Mouse (Mus musculus): Measurements from ENCODE around the gene Klk1b4. TPM values are rescaled to one million over a fixed set of nuclear protein-coding genes. Genes with fewer than 3 reads are reported as not detected.
"Not testable (repeated sequence)": the region's sequence is repeated elsewhere in the genome, so short reads cannot be mapped to it uniquely, and the experiment has no call there.

The Klk1b4 gene
- total RNA-seq (2015; ENCODE audit: low replicate concordance) = not detected in 2 replicates
- total RNA-seq (2017; ENCODE audit: low replicate concordance) = not detected in 2 replicates

DNA sequence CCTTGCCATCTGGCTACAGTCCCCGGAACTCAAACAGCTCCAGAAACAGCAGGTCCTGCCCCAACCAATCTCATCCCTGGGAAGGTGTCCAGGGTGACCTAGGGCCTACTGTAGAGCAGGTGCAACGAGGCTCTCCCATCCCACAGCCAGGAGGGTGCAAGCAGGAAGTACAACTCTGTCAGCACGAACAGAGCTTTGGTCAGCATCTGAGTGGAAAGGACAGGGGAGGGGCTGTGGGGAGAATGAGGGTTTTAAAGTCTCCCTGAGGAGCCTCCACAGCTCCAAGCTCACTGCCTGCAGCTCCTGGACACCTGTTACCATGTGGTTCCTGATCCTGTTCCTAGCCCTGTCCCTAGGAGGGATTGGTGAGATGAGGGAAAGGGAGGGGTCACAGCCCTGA lies at the start of gene Klk1b4:
TSS of gene Klk1b4 (plus strand) at position 301 of the 400 bp plus-strand sequence.
- not testable (repeated sequence) for ATAC-seq (replicated peaks; ENCODE audit: low FRiP score, poor library complexity, severe bottlenecking)

- ATAC-seq (replicated peaks; ENCODE audit: low FRiP score, poor library complexity, severe bottlenecking) = no peak
Measured at GRCm38 (mm10) chr7:44179299-44180045, 27.8 kb upstream of the Klk1b4 start.

DNA sequence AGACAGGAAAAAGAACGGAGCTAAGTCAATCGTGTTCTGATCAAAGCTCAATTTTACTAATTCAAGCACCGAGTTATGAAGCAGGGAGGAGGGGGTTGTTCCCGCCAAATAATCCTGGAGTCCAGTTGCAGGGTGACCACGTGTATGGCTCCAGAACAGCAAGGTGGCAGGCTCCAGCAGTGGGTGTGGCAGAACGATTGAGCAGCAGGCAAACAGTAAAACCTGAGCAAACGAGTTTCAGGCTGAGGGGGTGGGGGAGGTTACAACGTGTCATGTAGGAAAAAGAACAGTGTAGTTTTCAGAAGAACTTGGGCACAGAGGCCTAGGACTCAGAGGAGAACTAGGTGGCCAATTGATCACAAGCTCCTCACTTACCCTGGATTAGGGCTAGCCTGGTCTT lies 20.7 kb upstream of the Klk1b4 start:
- not testable (repeated sequence) for ATAC-seq (replicated peaks; ENCODE audit: low FRiP score, poor library complexity, severe bottlenecking)

DNA sequence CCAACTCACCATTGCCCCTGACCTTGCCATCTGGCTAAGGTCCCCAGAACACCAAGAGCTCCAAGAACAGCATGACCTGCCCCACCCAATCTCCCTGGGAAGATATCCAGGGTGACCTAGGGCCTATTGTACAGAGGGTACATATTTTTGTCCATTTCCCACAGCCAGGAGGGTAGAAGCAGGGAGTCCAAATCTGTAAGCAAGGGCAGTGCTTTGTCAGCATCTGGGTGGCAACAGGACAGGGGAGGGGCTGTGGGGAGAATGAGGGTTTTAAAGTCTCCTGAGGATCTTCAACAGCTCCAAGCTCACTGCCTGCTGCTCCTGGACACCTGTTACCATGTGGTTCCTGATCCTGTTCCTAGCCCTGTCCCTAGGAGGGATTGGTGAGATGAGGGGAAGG lies 19.3 kb upstream of the Klk1b4 start, which contains the start of gene Klk1b24:
TSS of gene Klk1b24 (plus strand) at position 301 of the 400 bp plus-strand sequence.
- not testable (repeated sequence) for ATAC-seq (replicated peaks; ENCODE audit: low FRiP score, poor library complexity, severe bottlenecking)

DNA sequence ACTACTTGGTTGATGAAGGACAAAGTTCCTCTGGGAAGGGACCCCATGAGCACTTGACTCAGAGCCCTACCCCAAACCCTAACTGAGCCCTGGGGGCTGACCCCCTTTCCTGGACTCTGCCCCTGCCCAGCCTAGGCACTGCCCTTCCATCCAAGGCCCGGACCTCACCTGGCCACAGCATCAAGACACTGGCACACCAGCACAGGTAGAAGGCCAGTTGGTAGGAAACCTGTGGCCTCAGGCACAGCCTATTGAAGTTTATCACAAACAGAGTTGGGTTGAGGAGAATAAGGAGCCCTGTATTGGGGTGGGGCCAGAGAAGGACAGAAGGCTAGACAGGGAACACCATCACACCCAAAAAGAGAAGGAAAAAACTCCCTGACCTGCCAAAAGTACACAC lies 13.8 kb upstream of the Klk1b4 start:
- not testable (repeated sequence) for ATAC-seq (replicated peaks; ENCODE audit: low FRiP score, poor library complexity, severe bottlenecking)

GRCm38 (mm10) chr7:44197891-44198290 lies 9.3 kb upstream of the Klk1b4 start, which contains the start of gene Klk1b3:
Klk1b3 (plus strand) TSS chr7:44198191.
- no peak for ATAC-seq (replicated peaks; ENCODE audit: low FRiP score, poor library complexity, severe bottlenecking)

DNA sequence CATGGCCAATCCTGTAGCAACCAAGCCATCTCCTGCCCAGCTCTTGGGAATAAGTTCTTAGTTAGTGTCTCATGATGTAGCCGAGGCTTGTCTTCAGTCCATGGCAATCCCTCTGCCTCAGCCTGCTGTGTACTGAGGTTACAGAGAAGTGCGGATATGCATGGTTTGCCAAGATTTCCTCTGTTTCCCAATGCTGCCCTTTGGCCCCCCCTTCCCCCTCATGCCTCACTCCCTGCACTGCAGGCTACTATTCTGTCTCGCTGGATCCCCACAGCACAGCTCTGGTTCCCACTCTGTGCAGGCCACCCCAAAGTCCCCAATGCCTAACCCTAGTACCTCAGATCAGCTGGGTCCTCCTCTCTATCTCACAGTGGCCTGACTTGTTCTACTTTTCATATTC lies 1.1 kb downstream of the Klk1b4 start:
- ATAC-seq (replicated peaks; ENCODE audit: low FRiP score, poor library complexity, severe bottlenecking) = no peak

DNA sequence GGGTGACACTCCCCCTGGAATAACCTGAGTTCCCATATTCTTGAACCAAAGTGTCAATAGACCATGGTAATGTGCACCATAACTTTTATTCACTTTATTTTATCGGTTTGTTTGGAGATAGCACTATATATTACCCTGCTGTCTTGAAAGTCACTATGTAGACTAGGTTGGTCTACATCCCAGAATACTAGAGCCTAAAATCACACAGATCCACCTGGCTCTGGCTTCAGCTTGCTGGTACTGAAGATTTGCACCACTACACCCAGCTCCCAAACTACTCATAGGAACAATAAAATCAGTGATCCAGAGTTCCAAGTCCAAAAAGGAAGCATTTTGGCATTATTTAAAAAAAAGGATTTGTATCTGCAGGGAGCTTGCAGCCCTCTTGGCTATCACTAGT lies 8.4 kb downstream of the Klk1b4 start, which contains the start of gene Klk1b5:
TSS of gene Klk1b5 (plus strand) at position 301 of the 400 bp plus-strand sequence.
- ATAC-seq (replicated peaks; ENCODE audit: low FRiP score, poor library complexity, severe bottlenecking) = no peak

GRCm38 (mm10) chr7:44221601-44222000 lies 14.4 kb downstream of the Klk1b4 start:
- ATAC-seq (replicated peaks; ENCODE audit: low FRiP score, poor library complexity, severe bottlenecking) = 0 out of 2 replicates have a peak, but pooled peaks have one; percentile 30

GRCm38 (mm10) chr7:44222335-44222734 lies 15.1 kb downstream of the Klk1b4 start:
- ATAC-seq (replicated peaks; ENCODE audit: low FRiP score, poor library complexity, severe bottlenecking) = not testable (repeated sequence)

DNA sequence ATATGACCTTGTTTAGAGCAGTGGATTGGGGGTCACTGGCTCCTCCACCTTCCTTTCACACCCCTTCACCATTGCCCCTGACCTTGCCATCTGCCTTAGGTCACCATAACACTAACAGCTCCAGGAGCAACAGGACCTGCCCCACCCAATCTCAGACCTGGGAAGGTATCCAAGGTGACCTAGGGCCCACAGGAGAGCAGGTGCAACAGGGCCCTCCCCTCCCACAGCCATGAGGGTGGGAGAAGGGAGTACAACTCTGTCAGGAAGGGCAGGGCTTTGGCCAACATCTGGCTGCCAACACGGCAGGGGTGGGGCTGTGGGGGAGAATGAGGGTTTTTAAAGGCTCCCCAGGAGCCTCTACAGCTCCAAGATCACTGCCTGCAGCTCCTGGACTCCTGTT lies 17.8 kb downstream of the Klk1b4 start, which contains the start of gene Klk1:
TSS of gene Klk1 (plus strand) at position 285 of the 400 bp plus-strand sequence.
- ATAC-seq (replicated peaks; ENCODE audit: low FRiP score, poor library complexity, severe bottlenecking) = no peak

DNA sequence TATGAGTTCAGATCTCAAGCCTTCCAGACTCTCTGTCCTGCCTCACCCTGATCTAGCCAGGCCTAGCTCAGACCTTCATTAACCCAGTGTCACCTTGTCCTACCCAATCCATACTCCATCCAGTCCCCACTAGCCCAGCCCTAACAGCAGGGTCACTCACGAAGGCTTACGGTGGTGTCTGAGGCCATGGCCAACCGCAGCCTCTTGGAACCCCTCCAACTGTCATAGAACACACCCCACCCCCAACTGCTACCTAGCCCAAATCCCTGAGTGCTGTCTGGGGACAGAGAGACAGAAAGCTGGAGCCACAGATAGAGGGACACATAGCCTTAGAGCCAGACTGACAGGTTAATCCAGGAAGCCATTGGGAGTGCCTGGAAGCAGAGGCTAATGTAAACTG lies 28.7 kb downstream of the Klk1b4 start, which contains the start of gene Gm36864:
TSS of gene Gm36864 (plus strand) at position 269 of the 400 bp plus-strand sequence.
- ATAC-seq (replicated peaks; ENCODE audit: low FRiP score, poor library complexity, severe bottlenecking) = no peak

- ATAC-seq (replicated peaks; ENCODE audit: low FRiP score, poor library complexity, severe bottlenecking) = no peak
Measured at GRCm38 (mm10) chr7:44239913-44240312, 32.7 kb downstream of the Klk1b4 start.

DNA sequence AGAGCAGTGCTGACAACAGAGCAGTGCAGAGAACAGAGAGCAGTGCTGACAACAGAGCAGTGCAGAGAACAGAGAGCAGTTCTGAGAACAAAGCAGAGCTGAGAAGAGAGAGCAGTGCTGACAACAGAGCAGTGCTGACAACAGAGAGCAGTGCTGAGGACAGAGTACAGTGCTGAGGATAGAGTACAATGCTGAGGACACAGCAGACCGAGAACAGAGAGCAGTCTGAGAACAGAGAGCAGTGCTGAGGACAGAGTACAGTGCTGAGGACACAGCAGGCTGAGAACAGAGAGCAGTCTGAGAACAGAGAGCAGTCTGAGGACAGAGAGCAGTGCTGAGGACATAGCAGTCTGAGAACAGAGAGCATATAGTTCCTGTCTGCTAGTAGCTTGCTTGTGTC lies 33.5 kb downstream of the Klk1b4 start:
- ATAC-seq (replicated peaks; ENCODE audit: low FRiP score, poor library complexity, severe bottlenecking) = no peak

DNA sequence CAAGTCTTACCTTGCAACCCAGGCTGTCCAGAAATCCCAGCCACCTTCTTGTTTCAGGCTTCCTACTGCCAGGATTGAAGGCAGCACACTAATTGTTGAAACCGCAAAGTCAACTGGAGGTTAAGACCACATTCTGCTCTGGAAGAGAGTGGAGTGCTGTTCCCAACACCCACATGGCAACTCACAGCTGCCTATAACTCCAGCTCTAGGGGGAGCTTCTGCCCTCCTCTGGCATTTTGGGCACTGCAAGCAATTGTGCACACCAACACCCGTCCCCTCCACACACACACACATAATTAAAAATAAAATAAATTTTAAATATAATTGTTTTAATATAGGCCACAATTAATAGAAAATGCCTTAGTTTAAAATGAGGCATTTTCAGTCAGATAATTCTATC lies 33.9 kb downstream of the Klk1b4 start:
- no peak for ATAC-seq (replicated peaks; ENCODE audit: low FRiP score, poor library complexity, severe bottlenecking)

DNA sequence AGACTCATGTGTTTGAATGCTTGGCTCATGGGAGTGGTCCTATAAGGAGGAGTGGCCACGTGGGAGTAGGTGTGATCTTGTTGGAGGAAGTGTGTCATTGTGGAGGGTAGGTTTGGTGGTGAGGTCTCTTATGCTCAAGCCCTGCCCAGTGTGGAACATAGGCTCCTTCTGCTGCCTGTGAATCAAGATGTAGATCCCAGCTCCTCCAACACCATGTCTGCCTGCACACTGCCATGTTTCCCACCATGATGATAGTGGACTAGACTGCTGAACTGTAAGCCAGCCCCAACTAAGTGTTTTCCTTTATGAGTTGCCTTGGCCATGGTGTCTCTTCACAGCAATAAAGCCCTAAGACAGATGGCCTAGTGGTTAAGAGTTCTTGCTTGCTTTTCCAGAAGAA lies 36.8 kb downstream of the Klk1b4 start:
- ATAC-seq (replicated peaks; ENCODE audit: low FRiP score, poor library complexity, severe bottlenecking) = no peak

DNA sequence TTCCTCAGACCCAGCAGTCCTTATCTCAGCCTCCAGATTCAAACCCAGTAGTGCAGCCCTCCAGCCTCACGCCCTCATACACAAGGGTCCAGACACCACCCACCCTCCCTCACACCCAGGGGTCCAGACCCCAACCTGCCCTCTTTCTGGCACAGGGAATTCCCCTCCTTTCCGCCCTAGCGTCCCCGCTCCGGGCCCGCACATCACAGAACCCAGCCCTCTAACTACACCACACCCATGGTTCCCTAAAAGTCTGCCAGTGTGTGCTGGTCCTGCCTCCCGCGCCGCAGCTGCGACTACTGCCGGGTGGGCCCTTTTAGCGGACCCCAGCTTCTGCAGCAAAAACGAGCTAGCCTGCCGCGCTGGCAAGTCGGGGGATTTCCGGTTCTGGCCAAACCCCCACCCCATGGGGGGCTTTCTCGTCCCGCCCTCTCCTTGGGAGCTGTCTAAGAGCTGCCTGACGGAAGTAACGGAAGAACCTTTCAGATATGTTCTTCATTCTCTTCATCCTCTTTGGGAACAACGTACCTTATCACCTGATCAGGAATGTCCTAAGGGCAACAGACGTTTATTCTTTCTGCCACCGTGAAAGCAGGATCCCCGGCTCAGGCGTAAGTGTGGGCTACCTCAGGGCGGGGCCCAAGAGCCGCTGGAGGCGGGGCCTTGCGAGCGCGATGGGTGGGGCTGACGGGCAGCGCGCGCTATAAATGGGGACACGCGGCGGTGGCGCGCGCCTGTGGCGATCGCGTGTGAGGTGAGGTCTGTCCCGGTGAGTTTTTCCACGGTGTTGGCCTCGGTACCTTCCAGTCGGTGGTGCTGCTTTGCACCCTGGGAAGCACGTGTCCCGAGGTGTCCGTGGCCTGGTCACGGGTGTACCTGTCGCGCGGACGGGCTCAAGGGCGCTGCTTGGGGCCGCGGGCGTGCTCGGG lies 39.1 kb downstream of the Klk1b4 start, which contains the start of the genes 1700028J19Rik and 2410002F23Rik:
TSS of gene 1700028J19Rik (minus strand) at position 641 of the 929 bp plus-strand sequence.
TSS of gene 2410002F23Rik (plus strand) at position 668 of the 929 bp plus-strand sequence.
- peak; percentile 90 for ATAC-seq (replicated peaks; ENCODE audit: low FRiP score, poor library complexity, severe bottlenecking)

- no peak for ATAC-seq (replicated peaks; ENCODE audit: low FRiP score, poor library complexity, severe bottlenecking)
Measured at GRCm38 (mm10) chr7:44246984-44247470, 39.8 kb downstream of the Klk1b4 start.

- ATAC-seq (replicated peaks; ENCODE audit: low FRiP score, poor library complexity, severe bottlenecking) = no peak
Measured at GRCm38 (mm10) chr7:44247971-44248370, 40.7 kb downstream of the Klk1b4 start.

DNA sequence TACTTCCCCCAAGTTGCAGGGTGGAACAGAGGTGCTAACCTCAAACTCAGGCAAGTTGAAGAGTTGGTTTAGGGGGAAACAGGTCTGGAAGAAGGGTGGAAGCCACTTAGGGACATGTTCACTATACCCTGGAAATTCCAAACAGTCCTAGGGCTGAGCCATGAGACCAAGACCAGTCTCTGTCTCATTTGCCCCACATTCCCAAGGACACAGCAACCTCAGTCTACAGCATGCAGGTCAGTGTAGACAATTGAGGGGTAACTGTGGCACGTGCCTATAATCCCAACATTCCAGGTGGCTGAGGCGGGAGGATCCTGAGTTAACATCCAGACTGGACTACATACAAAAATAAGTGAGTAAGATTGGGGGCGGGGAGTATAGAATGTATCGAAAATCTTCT lies 42.0 kb downstream of the Klk1b4 start:
- ATAC-seq (replicated peaks; ENCODE audit: low FRiP score, poor library complexity, severe bottlenecking) = no peak
